Mouse (Mus musculus): ENCODE data around the gene Fras1. TPM values are rescaled to one million over a fixed set of nuclear protein-coding genes. Genes with fewer than 3 reads are reported as not detected.

Gene Fras1
- polyA plus RNA-seq, 1 experiment, result 6.9 TPM

DNA sequence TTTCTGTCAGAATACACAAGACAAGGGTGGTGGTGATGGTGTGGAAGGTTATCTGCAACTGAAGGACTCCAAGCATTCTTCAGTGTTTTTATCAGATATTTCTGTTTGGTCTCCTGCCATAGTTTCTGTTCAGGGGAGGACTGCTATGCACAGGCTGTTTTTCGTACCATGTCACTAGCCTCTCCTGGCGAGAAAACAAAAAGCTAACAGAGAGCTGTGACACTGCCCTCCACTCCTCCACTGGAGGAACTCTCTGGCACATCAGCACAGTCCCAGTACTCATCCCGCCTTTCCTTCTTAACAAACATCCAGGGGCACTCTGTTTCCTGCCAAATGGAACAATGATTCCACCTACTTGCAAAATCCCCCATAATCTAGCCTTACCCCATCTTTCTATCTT is 101.7 kb downstream of the Fras1 start:
- Histone ChIP-seq H3K4me1 (ENCODE audit: control insufficient read depth, insufficient read depth, low read length) (no peaks in the 10 kb centered on the region), H3K9me3 (replicated peaks; ENCODE audit: control insufficient read depth, insufficient read depth, low read length, poor library complexity, severe bottlenecking) (no peaks in the 10 kb centered on the region), H3K9ac (ENCODE audit: low read depth, poor library complexity, severe bottlenecking) (no peak overlapping the region), H3K4me3 (ENCODE audit: low read depth, low read length) (no peak overlapping the region), H3K36me3 (ENCODE audit: control insufficient read depth, insufficient read depth, low read length, poor library complexity, severe bottlenecking) (no peaks in the 10 kb centered on the region), H3K27me3 (ENCODE audit: control insufficient read depth, insufficient read depth, low read length, poor library complexity, severe bottlenecking) (no peaks in the 10 kb centered on the region), H3K27ac (ENCODE audit: insufficient read depth, low read length) (no peak overlapping the region)
- TF ChIP-seq POLR2A (IDR thresholded peaks at IDR 0.05; ENCODE audit: insufficient read depth, low read length), result no peak
- TF ChIP-seq EP300 (IDR thresholded peaks at IDR 0.05; ENCODE audit: insufficient read depth, low read depth, low read length), result no peak
- TF ChIP-seq CTCF (IDR thresholded peaks at IDR 0.05; ENCODE audit: low read depth, low read length), result no peak

DNA sequence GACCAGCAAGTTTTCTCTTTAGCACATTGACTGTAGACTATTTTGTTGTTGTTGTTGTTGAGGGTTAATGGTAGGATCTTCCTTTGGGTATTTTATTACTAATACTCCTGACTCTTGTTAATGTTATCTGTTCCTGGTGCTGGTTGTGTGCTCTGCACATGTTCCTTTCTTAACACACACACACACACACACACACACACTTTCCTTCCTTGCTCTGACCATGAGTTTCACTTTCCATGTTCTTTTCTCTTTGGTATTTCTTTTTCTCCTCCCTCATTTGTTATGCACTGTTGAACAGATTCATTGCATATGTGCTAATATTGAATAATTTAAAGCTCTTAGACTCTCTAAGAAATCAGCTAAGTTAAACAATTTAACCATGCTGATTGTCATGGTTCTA is 105.2 kb downstream of the Fras1 start:
- no peaks in the 10 kb centered on the region for H3K36me3 ChIP-seq (ENCODE audit: control insufficient read depth, insufficient read depth, low read length, poor library complexity, severe bottlenecking)
- H3K27me3 ChIP-seq (ENCODE audit: control insufficient read depth, insufficient read depth, low read length, poor library complexity, severe bottlenecking), result no peaks in the 10 kb centered on the region
- H3K4me1 ChIP-seq (ENCODE audit: control insufficient read depth, insufficient read depth, low read length), result no peaks in the 10 kb centered on the region
- H3K4me3 ChIP-seq (ENCODE audit: low read depth, low read length), result no peak overlapping the region
- no peak overlapping the region for H3K27ac ChIP-seq (ENCODE audit: insufficient read depth, low read length)
- TF ChIP-seq CTCF (IDR thresholded peaks at IDR 0.05; ENCODE audit: low read depth, low read length), result no peak
- no peak for TF ChIP-seq POLR2A (IDR thresholded peaks at IDR 0.05; ENCODE audit: insufficient read depth, low read length)
- TF ChIP-seq EP300 (IDR thresholded peaks at IDR 0.05; ENCODE audit: insufficient read depth, low read depth, low read length), result no peak
- H3K9me3 ChIP-seq (replicated peaks; ENCODE audit: control insufficient read depth, insufficient read depth, low read length, poor library complexity, severe bottlenecking), result no peaks in the 10 kb centered on the region
- H3K9ac ChIP-seq (ENCODE audit: low read depth, poor library complexity, severe bottlenecking), result no peak overlapping the region

DNA sequence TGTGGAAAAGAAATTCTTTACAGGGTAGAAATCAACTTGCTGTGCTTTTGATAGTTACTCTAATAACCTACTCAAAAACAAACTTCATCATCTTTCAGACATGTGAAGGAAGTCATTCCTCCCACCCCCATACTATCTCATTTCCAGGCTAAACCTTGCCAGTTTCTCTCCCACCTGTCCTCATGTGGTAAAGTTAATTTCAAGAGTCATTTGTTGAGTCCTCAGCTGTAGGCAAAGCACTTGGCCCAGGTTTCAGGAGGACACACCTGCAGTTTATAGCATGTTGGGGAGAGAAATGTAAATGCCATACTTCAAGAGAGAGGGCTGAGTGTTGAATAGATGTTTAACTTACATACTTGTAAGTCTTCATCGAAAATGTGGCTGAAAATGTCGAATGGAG is 107.4 kb downstream of the Fras1 start:
- Histone ChIP-seq H3K4me1 (ENCODE audit: control insufficient read depth, insufficient read depth, low read length) (no peaks in the 10 kb centered on the region), H3K27ac (ENCODE audit: insufficient read depth, low read length) (no peak overlapping the region), H3K9me3 (replicated peaks; ENCODE audit: control insufficient read depth, insufficient read depth, low read length, poor library complexity, severe bottlenecking) (peaks cover 3% of the 10 kb centered on the region; the same call in 1 of the 2 replicates), H3K9ac (ENCODE audit: low read depth, poor library complexity, severe bottlenecking) (no peak overlapping the region), H3K4me3 (ENCODE audit: low read depth, low read length) (no peak overlapping the region), H3K27me3 (ENCODE audit: control insufficient read depth, insufficient read depth, low read length, poor library complexity, severe bottlenecking) (no peaks in the 10 kb centered on the region), H3K36me3 (ENCODE audit: control insufficient read depth, insufficient read depth, low read length, poor library complexity, severe bottlenecking) (no peaks in the 10 kb centered on the region)
- TF ChIP-seq EP300 (IDR thresholded peaks at IDR 0.05; ENCODE audit: insufficient read depth, low read depth, low read length) (no peak), POLR2A (IDR thresholded peaks at IDR 0.05; ENCODE audit: insufficient read depth, low read length) (no peak), CTCF (IDR thresholded peaks at IDR 0.05; ENCODE audit: low read depth, low read length) (no peak)

DNA sequence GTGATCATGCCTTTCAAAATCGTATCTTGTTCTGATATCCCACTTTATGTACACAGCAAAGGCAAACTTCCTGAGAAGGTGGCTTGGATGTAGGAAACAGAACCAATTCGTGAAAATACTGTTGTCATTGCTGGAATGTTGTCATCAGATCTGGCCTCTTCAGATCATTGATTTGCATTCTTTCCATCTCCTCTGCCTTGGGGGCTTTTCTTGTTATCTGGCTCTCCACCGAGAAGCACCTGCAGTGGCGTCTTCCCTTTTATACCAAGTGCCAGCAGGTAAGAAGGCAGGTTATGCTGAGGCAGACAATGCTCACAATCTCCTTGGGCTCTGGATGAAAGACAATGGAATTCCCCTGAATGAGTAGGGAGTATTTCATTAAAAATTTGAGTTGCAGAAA is 108.3 kb downstream of the Fras1 start:
- Histone ChIP-seq H3K4me1 (ENCODE audit: control insufficient read depth, insufficient read depth, low read length) (no peaks in the 10 kb centered on the region), H3K36me3 (ENCODE audit: control insufficient read depth, insufficient read depth, low read length, poor library complexity, severe bottlenecking) (no peaks in the 10 kb centered on the region), H3K27ac (ENCODE audit: insufficient read depth, low read length) (no peak overlapping the region), H3K4me3 (ENCODE audit: low read depth, low read length) (no peak overlapping the region), H3K9ac (ENCODE audit: low read depth, poor library complexity, severe bottlenecking) (no peak overlapping the region), H3K9me3 (replicated peaks; ENCODE audit: control insufficient read depth, insufficient read depth, low read length, poor library complexity, severe bottlenecking) (peaks cover 3% of the 10 kb centered on the region; the same call in 1 of the 2 replicates), H3K27me3 (ENCODE audit: control insufficient read depth, insufficient read depth, low read length, poor library complexity, severe bottlenecking) (no peaks in the 10 kb centered on the region)
- TF ChIP-seq EP300 (IDR thresholded peaks at IDR 0.05; ENCODE audit: insufficient read depth, low read depth, low read length), result no peak
- no peak for TF ChIP-seq POLR2A (IDR thresholded peaks at IDR 0.05; ENCODE audit: insufficient read depth, low read length)
- no peak for TF ChIP-seq CTCF (IDR thresholded peaks at IDR 0.05; ENCODE audit: low read depth, low read length)

DNA sequence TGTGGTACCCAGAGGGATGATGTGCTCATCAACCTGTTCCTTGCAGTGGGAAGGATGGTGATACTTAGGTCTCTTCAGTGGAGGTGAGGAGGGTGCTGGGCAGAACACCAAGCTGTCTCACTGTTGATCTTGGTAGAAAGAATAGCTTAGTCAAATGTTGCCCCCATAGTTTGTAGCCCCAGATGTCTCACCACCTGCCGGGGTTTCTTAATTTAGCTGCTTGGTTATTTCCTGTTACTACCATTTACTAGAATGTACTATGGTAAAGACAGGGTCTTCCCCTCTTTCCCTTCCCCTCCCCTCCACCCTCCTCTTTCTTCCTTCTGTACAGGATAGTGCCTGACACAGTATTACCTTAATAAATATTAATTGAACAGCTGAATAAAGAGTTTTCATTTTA is 118.7 kb downstream of the Fras1 start:
- H3K4me3 ChIP-seq (ENCODE audit: low read depth, low read length), result no peak overlapping the region
- no peak overlapping the region for H3K27ac ChIP-seq (ENCODE audit: insufficient read depth, low read length)
- no peaks in the 10 kb centered on the region for H3K36me3 ChIP-seq (ENCODE audit: control insufficient read depth, insufficient read depth, low read length, poor library complexity, severe bottlenecking)
- no peak overlapping the region for H3K9ac ChIP-seq (ENCODE audit: low read depth, poor library complexity, severe bottlenecking)
- no peaks in the 10 kb centered on the region for H3K27me3 ChIP-seq (ENCODE audit: control insufficient read depth, insufficient read depth, low read length, poor library complexity, severe bottlenecking)
- peaks cover 11% of the 10 kb centered on the region for H3K9me3 ChIP-seq (replicated peaks; ENCODE audit: control insufficient read depth, insufficient read depth, low read length, poor library complexity, severe bottlenecking)
- H3K4me1 ChIP-seq (ENCODE audit: control insufficient read depth, insufficient read depth, low read length), result no peaks in the 10 kb centered on the region
- TF ChIP-seq EP300 (IDR thresholded peaks at IDR 0.05; ENCODE audit: insufficient read depth, low read depth, low read length) (no peak), POLR2A (IDR thresholded peaks at IDR 0.05; ENCODE audit: insufficient read depth, low read length) (no peak), CTCF (IDR thresholded peaks at IDR 0.05; ENCODE audit: low read depth, low read length) (no peak)

DNA sequence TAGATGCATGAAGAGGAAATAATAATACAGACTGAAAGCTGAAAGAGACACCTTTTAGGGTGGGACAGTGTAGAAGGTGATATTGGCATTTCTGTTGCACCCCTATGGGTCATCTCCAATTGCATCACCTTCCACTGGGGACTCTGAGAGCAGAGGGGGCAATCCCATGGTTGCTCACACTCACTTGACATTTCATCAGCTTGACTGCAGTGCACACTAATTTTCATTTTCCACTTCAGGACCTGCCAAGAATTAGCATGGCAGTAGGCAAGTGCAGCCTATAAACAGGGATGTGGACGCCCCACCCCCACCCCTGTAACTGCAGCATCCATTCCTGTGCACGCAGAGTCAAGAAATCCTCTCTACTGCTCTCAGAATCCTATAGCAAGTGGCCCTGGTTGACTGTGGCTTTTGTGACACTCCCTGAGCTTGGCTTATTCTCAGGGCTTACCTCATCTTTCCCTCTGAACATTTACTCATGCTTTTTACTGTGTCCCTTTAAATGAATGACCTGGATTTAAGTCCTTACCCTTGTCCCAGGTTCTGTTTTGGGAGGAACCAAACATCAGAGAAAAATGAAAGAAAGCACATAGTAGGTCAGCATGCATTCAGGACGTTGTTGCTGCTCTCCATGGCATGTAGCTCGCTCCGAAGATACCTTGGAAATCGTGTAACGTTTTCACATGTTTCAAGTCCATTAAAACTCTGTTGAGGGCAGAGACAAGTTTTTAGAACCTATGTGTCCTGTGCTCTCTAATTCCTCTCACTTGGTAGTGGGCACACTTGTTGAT is 120.9 kb downstream of the Fras1 start:
- H3K9me3 ChIP-seq (replicated peaks; ENCODE audit: control insufficient read depth, insufficient read depth, low read length, poor library complexity, severe bottlenecking), result peaks cover 11% of the 10 kb centered on the region
- H3K4me3 ChIP-seq (ENCODE audit: low read depth, low read length), result no peak overlapping the region
- no peak overlapping the region for H3K9ac ChIP-seq (ENCODE audit: low read depth, poor library complexity, severe bottlenecking)
- H3K36me3 ChIP-seq (ENCODE audit: control insufficient read depth, insufficient read depth, low read length, poor library complexity, severe bottlenecking), result no peaks in the 10 kb centered on the region
- no peak overlapping the region for H3K27ac ChIP-seq (ENCODE audit: insufficient read depth, low read length)
- no peaks in the 10 kb centered on the region for H3K27me3 ChIP-seq (ENCODE audit: control insufficient read depth, insufficient read depth, low read length, poor library complexity, severe bottlenecking)
- TF ChIP-seq POLR2A (IDR thresholded peaks at IDR 0.05; ENCODE audit: insufficient read depth, low read length) (no peak), EP300 (IDR thresholded peaks at IDR 0.05; ENCODE audit: insufficient read depth, low read depth, low read length) (no peak), CTCF (IDR thresholded peaks at IDR 0.05; ENCODE audit: low read depth, low read length) (no peak)
- H3K4me1 ChIP-seq (ENCODE audit: control insufficient read depth, insufficient read depth, low read length), result no peaks in the 10 kb centered on the region

Measured in ES-Bruce4 (cell line).